17 mouse cellular contexts compared by ENCODE assay signal in genomic region chr10:8785451-8786145, GRCm38 (mm10).
DNase-seq lines count a peak whose midpoint lies in the region; ATAC-seq and TF ChIP-seq lines count a peak whose summit lies in the region.
"Had no signal": no experiment of that assay in that cellular context is flagged by ENCODE, and none has a peak within 500 bp of the region (broad histone marks: within the 10 kb centered on the region; RNA-seq: fewer than 3 reads in every experiment).

No protein-coding gene starts in this region.

- no peaks in the 10 kb centered on the region for H3K27me3 ChIP-seq in forebrain, embryonic 10.5 days (ENCODE audit: poor library complexity, severe bottlenecking)
- no peaks in the 10 kb centered on the region for H3K27me3 ChIP-seq in forebrain, embryonic 16.5 days (replicated peaks; ENCODE audit: control insufficient read depth, insufficient read depth, low read length)
- H3K27me3 ChIP-seq in liver, adult 2 months (ENCODE audit: control insufficient read depth, insufficient read depth, low read length), result no peaks in the 10 kb centered on the region
- H3K27me3 ChIP-seq in intestine, postnatal 0 days (replicated peaks; ENCODE audit: control insufficient read depth, insufficient read depth, low read length), result no peaks in the 10 kb centered on the region
- no peaks in the 10 kb centered on the region for H3K27me3 ChIP-seq in midbrain, embryonic 11.5 days (ENCODE audit: control insufficient read depth, insufficient read depth, low read length)
- H3K27me3 ChIP-seq: heart, embryonic 15.5 days; limb, embryonic 15.5 days had no signal

- no peak overlapping the region for H3K9ac ChIP-seq in forebrain, embryonic 16.5 days (replicated peaks; ENCODE audit: low read depth, low read length)
- 0 out of 2 replicates have a peak overlapping the region, but pooled peaks have one; percentile 24 for H3K9ac ChIP-seq in liver, adult 2 months (ENCODE audit: low read depth, low read length)
- no peak overlapping the region for H3K9ac ChIP-seq in intestine, postnatal 0 days (ENCODE audit: low read depth, low read length)
- H3K9ac ChIP-seq in midbrain, embryonic 11.5 days (ENCODE audit: low read length), result no peak overlapping the region
- H3K9ac ChIP-seq: forebrain, postnatal 0 days; heart, embryonic 15.5 days; limb, embryonic 15.5 days had no signal

- TF ChIP-seq POLR2A in liver, adult 2 months (IDR thresholded peaks at IDR 0.05; ENCODE audit: extremely low read depth, insufficient read depth, low read length), result no peak

- H3K79me2 ChIP-seq in liver, adult 2 months (ENCODE audit: control insufficient read depth, insufficient read depth, low read length), result no peaks in the 10 kb centered on the region; the same call in 1 of the 2 replicates

- H3K27ac ChIP-seq in forebrain, embryonic 10.5 days, result peak overlapping the region; percentile 60; the same call in 1 of the 2 replicates
- H3K27ac ChIP-seq in forebrain, embryonic 16.5 days (ENCODE audit: low read length), result no peak overlapping the region
- H3K27ac ChIP-seq in liver, adult 2 months (replicated peaks; ENCODE audit: insufficient read depth, low read depth, low read length), result peak overlapping the region; percentile 94
- H3K27ac ChIP-seq in intestine, postnatal 0 days (ENCODE audit: low read depth, low read length), result peak overlapping the region; percentile 63; the same call in 1 of the 2 replicates
- H3K27ac ChIP-seq in midbrain, embryonic 11.5 days (ENCODE audit: low read depth, low read length), result no peak overlapping the region
- H3K27ac ChIP-seq: heart, embryonic 15.5 days; left cerebral cortex, adult 2 months; limb, embryonic 15.5 days; macrophage had no signal

- 57% methylated on average over 11 of the region's 11 CpGs for WGBS in forebrain, embryonic 10.5 days
- 51% methylated on average over 11 of the region's 11 CpGs for WGBS in forebrain, embryonic 16.5 days
- WGBS in liver, adult 2 months, result 21% methylated on average over 11 of the region's 11 CpGs
- 27% methylated on average over 11 of the region's 11 CpGs for WGBS in intestine, postnatal 0 days
- WGBS in midbrain, embryonic 11.5 days, result 35% methylated on average over 11 of the region's 11 CpGs

- peaks cover 26% of the 10 kb centered on the region for H3K36me3 ChIP-seq in forebrain, embryonic 10.5 days (replicated peaks)
- no peaks in the 10 kb centered on the region for H3K36me3 ChIP-seq in forebrain, embryonic 16.5 days (ENCODE audit: control insufficient read depth, insufficient read depth)
- H3K36me3 ChIP-seq in liver, adult 2 months (ENCODE audit: control insufficient read depth, insufficient read depth, low read length), result peaks cover 17% of the 10 kb centered on the region
- peaks cover 13% of the 10 kb centered on the region; the same call in 1 of the 2 replicates for H3K36me3 ChIP-seq in intestine, postnatal 0 days (ENCODE audit: control insufficient read depth, insufficient read depth)
- peaks cover 2% of the 10 kb centered on the region; the same call in 1 of the 2 replicates for H3K36me3 ChIP-seq in midbrain, embryonic 11.5 days (ENCODE audit: control insufficient read depth, insufficient read depth, low read length)

- TF ChIP-seq CTCF in liver, adult 2 months (IDR thresholded peaks at IDR 0.05; ENCODE audit: low read depth, low read length), result no peak
- no peak for TF ChIP-seq CTCF in intestine, postnatal 0 days (IDR thresholded peaks at IDR 0.05; ENCODE audit: low read depth)

- H3K4me1 ChIP-seq in forebrain, embryonic 10.5 days, result peaks cover 31% of the 10 kb centered on the region
- H3K4me1 ChIP-seq in forebrain, embryonic 16.5 days (replicated peaks; ENCODE audit: control insufficient read depth, insufficient read depth, low read length), result no peaks in the 10 kb centered on the region
- H3K4me1 ChIP-seq in liver, adult 2 months (ENCODE audit: control insufficient read depth, insufficient read depth, low read length), result peaks cover 19% of the 10 kb centered on the region
- peaks cover 10% of the 10 kb centered on the region for H3K4me1 ChIP-seq in intestine, postnatal 0 days (replicated peaks; ENCODE audit: control insufficient read depth, insufficient read depth, low read length)
- peaks cover 9% of the 10 kb centered on the region; the same call in 1 of the 2 replicates for H3K4me1 ChIP-seq in midbrain, embryonic 11.5 days (ENCODE audit: control insufficient read depth, insufficient read depth, low read length)

- no peak for DNase-seq in forebrain, embryonic 10.5 days (ENCODE audit: extremely low spot score, low spot score)
- peak; percentile 61 for DNase-seq in liver, adult 2 months (ENCODE audit: extremely low read depth, low read depth, low spot score)
- DNase-seq in liver, result no peak
- peak; percentile 74 for DNase-seq in mesoderm, embryonic 11.5 days (ENCODE audit: low read depth, low spot score)
- no peak for DNase-seq in B cell, adult 2 months
- DNase-seq in midbrain, embryonic 11.5 days (ENCODE audit: low spot score, missing footprints), result no peak
- DNase-seq: adrenal gland, adult 2 months; cerebellum, adult 9-11 months; forebrain, postnatal 0 days; gastrocnemius, postnatal 10 days; spleen, adult 18-20 months had no signal

- H3K4me3 ChIP-seq in forebrain, embryonic 10.5 days, result no peak overlapping the region
- no peak overlapping the region for H3K4me3 ChIP-seq in forebrain, embryonic 16.5 days (replicated peaks; ENCODE audit: low read length)
- no peak overlapping the region for H3K4me3 ChIP-seq in liver, adult 2 months (ENCODE audit: insufficient read depth, low read depth, low read length)
- H3K4me3 ChIP-seq in intestine, postnatal 0 days (ENCODE audit: low read depth, low read length), result no peak overlapping the region
- H3K4me3 ChIP-seq in midbrain, embryonic 11.5 days (ENCODE audit: low read depth, low read length), result no peak overlapping the region
- H3K4me3 ChIP-seq: heart, embryonic 15.5 days; left cerebral cortex, adult 2 months; limb, embryonic 15.5 days had no signal

- no peaks in the 10 kb centered on the region for H3K9me3 ChIP-seq in forebrain, embryonic 10.5 days
- H3K9me3 ChIP-seq in forebrain, embryonic 16.5 days (ENCODE audit: control insufficient read depth, low read length), result no peaks in the 10 kb centered on the region
- no peaks in the 10 kb centered on the region for H3K9me3 ChIP-seq in intestine, postnatal 0 days (ENCODE audit: control insufficient read depth)
- H3K9me3 ChIP-seq in midbrain, embryonic 11.5 days (ENCODE audit: control insufficient read depth, low read length), result no peaks in the 10 kb centered on the region
- H3K9me3 ChIP-seq: heart, embryonic 15.5 days; limb, embryonic 15.5 days had no signal

- no peak for ATAC-seq in forebrain, embryonic 16.5 days
- peak; percentile 82 for ATAC-seq in intestine, postnatal 0 days
- ATAC-seq in midbrain, embryonic 11.5 days (ENCODE audit: low FRiP score), result no peak
- ATAC-seq: forebrain, postnatal 0 days had no signal

- H3K4me2 ChIP-seq in forebrain, embryonic 16.5 days (ENCODE audit: low read length), result no peak overlapping the region
- H3K4me2 ChIP-seq in intestine, postnatal 0 days (replicated peaks; ENCODE audit: low read depth), result no peak overlapping the region; the same call in 1 of the 2 replicates
- no peak overlapping the region for H3K4me2 ChIP-seq in midbrain, embryonic 11.5 days
- H3K4me2 ChIP-seq: heart, embryonic 15.5 days; limb, embryonic 15.5 days had no signal

Comparison
In these comparisons a context has a peak if more than half of its experiments do, and no peak if none do; other contexts are left out.
1. DNase-seq: peak in liver, adult 2 months (single experiment) and mesoderm, embryonic 11.5 days (single experiment); none in forebrain, embryonic 10.5 days (single experiment), liver (single experiment), B cell, adult 2 months (0 of 2) and midbrain, embryonic 11.5 days (single experiment).
2. H3K27ac ChIP-seq: peak in forebrain, embryonic 10.5 days (single experiment), liver, adult 2 months (single experiment) and intestine, postnatal 0 days (single experiment); none in forebrain, embryonic 16.5 days (single experiment) and midbrain, embryonic 11.5 days (single experiment).